Mouse (Mus musculus) layer of hippocampus, postnatal 14 days (tissue): ENCODE measurements around the gene Nle1. TPM values are rescaled to one million over a fixed set of nuclear protein-coding genes. Genes with fewer than 3 reads are reported as not detected.

Source experiments
- total RNA-seq, 2 experiments: library from RNA; stranded (reverse); gene quantifications; 2 replicates each; pipeline ENCODE4 v1.2.3; 2021

The Nle1 gene
- total RNA-seq, 2 experiments from 2014 or later, result 34.4 to 35.1 TPM

Other genes starting within 250 kb of the Nle1 start
- under 1 TPM in 1 of 2 experiments, not detected in 1; 0.78 TPM for gene Cct6b, start 144.1 kb downstream of the Nle1 start, total RNA-seq
- gene Zfp830, start 144.1 kb downstream of the Nle1 start, total RNA-seq, result 10 to 100 TPM; 14.6 to 17.1 TPM
- 10 to 100 TPM; 27.1 to 27.8 TPM for gene Lig3, start 127.3 kb downstream of the Nle1 start, total RNA-seq
- gene Rffl, start 37.2 kb downstream of the Nle1 start, total RNA-seq, result 10 to 100 TPM; 11.0 to 11.7 TPM
- 10 to 100 TPM; 12.5 to 13.2 TPM for gene Rad51d, start 17.8 kb downstream of the Nle1 start, total RNA-seq
- not detected for gene Fndc8, start 16.3 kb downstream of the Nle1 start, total RNA-seq
- gene Unc45b, start 2.1 kb upstream of the Nle1 start, total RNA-seq, result 1 to 10 TPM; 4.0 to 5.8 TPM
- 1 to 10 TPM; 3.2 to 4.6 TPM for gene Slfn5, start 42.9 kb upstream of the Nle1 start, total RNA-seq
- under 1 TPM; 0.72 to 0.81 TPM for gene Slfn9, start 83.4 kb upstream of the Nle1 start, total RNA-seq
- gene Slfn8, start 112.4 kb upstream of the Nle1 start, total RNA-seq, result under 1 TPM; 0.57 to 0.58 TPM
- gene Slfn2, start 156.7 kb upstream of the Nle1 start, total RNA-seq, result under 1 TPM; 0.31 to 0.51 TPM
- gene Slfn1, start 208.4 kb upstream of the Nle1 start, total RNA-seq, result not detected